Mouse (Mus musculus) retina, embryonic 14.5 days (tissue): Measurements from ENCODE around the gene Ociad2.

Experiments used
- DNase-seq: peaks from one replicate; pipeline ENCODE4 v3.0.0-alpha.2; 2015; ENCODE audit warnings: low spot score

Ociad2 gene

DNA sequence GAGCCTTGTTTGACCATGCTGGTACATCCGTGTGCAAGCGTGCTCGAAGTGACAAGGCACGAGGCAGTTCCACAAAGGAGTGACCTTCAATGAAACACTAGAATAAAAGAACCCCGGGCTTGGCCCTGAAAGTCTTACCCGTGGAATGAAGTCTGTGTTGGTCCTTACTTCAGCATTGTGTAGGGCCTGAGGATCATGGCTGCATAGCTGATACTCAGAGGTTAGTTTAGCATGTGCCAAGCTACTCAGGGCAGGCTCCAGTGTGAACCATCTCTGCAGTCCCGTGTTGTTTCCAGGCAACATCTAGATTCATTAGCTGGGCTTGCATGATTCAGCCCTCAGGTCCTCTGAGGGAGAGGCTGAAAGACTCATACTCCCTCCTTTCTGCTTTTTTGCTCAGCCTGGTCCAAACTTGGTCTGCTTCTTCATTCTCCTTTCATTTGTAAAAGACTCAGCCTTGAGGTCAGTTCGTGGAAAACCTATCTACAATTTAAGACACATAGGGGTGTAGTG is at the start of gene Ociad2:
Ociad2 (minus strand) TSS at position 306 of the 513 bp plus-strand sequence.
- no peak for DNase-seq

- DNase-seq, result peak; percentile 68
Observed at GRCm38 (mm10) chr5:73383647-73383970, 42.8 kb upstream of the Ociad2 start.

- peak; percentile 84 for DNase-seq
Observed at GRCm38 (mm10) chr5:73382737-73383646, 42.2 kb upstream of the Ociad2 start.

DNA sequence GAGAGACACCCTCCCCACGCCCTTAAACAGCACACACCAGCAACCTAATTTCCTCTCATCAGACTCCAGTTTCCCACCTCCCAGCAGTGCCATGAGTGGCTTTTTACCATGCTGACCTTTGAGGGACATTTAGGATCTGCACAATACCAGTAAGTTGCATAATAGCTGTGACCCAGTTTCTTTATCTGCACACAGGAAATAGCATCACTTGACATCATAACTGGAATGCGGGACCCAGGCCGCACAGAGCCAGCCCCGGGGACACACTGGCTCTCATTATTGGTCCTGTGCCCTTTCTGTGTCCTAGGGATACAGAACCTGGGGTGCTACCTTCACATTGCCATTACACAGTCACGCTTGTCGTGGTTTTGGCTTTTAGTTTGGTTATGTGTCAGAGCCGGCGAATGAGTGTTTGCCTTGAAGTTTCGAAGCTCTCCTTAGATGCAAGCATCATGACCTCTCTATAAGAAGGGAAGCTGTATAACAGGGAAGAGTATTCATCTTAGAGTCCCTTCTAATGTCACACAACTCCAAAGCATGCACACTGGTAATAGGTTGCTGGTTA is 41.2 kb upstream of the Ociad2 start:
- peak; percentile 9 for DNase-seq

DNA sequence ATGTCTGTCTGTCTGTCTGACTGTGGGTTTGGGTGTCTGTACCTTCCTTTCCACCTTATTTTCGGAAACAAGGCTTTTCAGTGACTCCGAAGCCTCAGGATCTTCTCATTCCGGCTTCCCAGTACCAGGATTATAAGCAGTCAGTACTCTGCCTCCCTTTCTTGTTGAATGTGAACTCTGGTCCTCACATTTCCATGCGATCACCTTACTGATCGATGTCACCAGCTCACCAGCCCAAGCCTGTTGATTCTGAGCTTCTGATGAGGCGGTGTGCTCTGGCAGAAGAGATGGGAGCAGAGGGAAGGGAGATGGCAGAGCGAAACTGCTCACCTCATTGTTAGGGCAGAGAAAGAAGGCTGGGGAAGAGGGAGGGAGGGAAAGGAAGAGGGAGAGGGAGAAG is 40.7 kb upstream of the Ociad2 start:
- no peak for DNase-seq

DNA sequence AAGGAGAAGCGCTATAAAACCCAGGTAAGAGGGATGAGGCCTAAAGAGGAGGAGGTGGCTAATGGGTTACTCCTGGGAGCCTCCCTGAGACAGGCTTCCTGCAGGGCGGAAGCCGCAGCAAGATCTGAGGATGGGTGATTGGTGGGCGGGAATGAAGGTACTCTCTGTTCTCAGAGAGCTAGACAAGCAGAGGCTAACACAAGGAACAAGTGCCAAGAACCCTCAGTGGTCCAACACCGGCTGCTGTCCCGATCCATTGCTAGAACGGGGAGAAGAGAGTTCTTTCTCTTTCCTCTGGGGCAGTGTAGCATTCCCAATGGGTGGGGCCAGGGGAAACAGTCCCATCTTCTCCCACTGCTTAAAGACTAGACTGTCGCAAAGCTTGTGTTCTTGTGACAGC is 40.0 kb upstream of the Ociad2 start:
- no peak for DNase-seq

GRCm38 (mm10) chr5:73379908-73380307 is 39.1 kb upstream of the Ociad2 start:
- peak; percentile 89 for DNase-seq

DNA sequence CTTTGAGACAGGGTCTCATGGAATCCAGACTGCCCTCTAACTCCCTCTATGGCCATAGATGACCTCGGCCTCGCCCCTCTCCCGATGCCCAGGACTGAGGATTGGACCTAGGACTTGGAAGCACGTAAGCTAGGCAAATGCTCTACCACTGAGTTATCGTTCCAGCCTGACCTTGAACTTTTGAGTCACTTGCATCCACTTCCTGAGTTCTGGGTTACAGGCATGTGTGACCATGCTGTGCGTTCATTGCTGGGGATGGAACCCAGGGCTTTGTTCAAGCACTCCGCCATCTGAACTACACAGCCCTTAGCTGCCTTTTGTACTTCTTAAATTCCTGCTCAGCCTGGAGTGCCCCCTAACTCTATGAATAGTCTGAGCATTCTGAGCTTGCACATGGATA is 35.7 kb upstream of the Ociad2 start:
- no peak for DNase-seq

- peak; percentile 5 for DNase-seq
Observed at GRCm38 (mm10) chr5:73376041-73376440, 35.2 kb upstream of the Ociad2 start.

DNA sequence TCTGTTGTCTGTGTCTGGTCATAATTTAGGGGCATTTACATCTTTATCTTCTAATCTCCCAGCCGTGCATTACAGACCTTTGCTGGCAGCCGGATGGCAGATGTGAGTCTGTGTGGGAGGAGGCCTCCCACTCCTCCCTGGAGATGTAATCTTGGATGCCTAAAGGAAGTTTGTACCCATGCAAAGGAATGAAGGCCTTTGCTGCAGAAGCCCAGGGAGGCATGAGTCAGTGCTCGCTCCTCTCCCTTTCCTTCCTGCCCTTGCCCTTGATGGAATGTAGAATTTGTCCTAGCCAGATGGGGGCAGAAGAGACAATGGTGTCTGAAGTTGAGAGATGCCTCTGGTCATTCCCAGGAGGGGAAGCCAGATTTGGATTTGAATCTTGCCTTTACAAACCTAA is 32.4 kb upstream of the Ociad2 start:
- DNase-seq, result no peak

DNA sequence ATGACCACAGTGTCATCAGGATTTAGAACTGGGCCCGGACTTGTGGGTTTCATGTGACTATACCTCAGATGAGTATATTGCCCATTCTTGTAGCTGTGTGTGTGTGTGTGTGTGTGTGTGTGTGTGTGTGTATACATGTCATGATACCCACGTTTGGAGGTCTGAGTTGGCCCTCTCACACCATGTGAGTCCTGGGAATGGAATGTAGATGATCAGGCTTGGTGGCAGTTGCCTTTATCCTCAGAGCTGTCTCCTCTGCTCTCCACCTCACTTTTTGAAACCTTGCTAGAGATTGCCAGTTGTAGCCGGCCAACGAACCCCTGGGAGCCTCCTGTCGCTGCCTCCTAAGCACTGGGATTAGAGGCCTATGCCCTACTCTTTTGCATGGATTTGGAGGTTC is 31.8 kb upstream of the Ociad2 start:
- no peak for DNase-seq

DNA sequence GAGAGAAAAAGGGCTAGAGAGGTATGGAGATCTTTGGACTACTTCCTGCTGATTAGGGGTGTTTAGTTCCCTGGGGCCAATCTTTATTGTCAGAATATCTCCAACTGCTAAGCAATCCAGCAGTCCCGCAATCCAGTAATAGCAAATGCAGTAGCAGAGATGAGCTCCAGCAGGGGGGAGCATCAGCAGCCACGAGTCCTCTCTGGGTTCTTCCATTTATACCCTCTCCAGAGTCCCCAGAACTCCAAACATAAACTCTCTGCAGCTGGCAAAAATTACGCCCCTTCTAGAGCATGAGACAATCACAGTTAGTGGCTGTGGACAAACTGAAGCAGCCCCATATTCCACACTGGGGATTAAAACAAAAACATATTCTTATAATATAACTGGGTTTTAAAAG is 28.9 kb upstream of the Ociad2 start:
- DNase-seq, result no peak

DNA sequence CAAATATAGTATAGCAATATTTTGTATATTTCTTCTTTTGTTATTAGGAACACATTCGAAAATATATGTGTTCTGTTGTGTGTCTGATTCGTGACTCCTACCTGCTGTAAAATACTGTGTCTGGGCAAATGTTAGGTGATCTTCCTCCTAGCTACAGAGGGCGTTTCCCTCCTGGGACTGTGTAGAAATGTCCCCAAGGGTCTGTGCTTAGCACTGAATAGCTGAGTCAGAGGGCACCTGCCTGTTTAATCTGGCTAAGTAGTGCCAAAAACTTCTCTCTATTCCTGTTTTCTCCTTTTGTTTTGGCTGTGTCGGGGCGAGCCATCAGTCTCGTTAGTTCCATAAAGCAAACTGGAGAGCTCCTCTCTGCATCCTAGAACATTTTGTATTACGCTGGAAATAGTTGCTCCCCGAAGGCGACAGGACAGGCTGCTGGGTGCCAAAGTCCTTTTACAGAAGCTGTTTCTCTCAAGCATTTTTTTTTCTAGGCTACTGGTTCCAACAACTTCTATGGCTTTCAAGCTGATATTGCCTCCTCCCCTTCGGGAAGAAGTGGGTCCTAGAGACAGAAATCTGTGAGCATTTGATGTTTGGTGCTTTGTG is 28.1 kb upstream of the Ociad2 start:
- DNase-seq, result no peak

- DNase-seq, result no peak
Observed at GRCm38 (mm10) chr5:73367906-73368305, 27.1 kb upstream of the Ociad2 start.

- DNase-seq, result no peak
Observed at GRCm38 (mm10) chr5:73364107-73364864, 23.5 kb upstream of the Ociad2 start.

- DNase-seq, result no peak
Observed at GRCm38 (mm10) chr5:73362791-73363190, 22.0 kb upstream of the Ociad2 start.

DNA sequence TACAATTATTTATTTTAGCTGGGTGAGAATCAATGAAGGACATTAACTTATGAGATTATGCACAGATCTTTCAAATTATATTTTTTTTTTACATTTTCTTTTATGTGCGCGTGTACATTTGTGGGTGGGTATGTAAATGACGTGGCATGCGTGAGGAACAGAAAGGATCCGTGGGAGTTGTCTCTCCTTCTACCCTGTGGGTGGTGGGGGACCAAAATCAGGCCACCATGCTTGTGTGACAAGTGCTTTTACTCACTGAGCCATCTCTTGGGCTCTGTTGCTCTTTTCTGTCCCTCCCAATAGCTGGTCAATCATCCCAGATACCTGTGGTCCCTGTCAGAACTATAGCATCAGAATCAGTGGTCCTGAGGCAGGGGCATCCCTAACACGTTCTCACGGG is 21.5 kb upstream of the Ociad2 start:
- DNase-seq, result no peak

- no peak for DNase-seq
Observed at GRCm38 (mm10) chr5:73360240-73360639, 19.4 kb upstream of the Ociad2 start.

- no peak for DNase-seq
Observed at GRCm38 (mm10) chr5:73359752-73360141, 18.9 kb upstream of the Ociad2 start.

DNA sequence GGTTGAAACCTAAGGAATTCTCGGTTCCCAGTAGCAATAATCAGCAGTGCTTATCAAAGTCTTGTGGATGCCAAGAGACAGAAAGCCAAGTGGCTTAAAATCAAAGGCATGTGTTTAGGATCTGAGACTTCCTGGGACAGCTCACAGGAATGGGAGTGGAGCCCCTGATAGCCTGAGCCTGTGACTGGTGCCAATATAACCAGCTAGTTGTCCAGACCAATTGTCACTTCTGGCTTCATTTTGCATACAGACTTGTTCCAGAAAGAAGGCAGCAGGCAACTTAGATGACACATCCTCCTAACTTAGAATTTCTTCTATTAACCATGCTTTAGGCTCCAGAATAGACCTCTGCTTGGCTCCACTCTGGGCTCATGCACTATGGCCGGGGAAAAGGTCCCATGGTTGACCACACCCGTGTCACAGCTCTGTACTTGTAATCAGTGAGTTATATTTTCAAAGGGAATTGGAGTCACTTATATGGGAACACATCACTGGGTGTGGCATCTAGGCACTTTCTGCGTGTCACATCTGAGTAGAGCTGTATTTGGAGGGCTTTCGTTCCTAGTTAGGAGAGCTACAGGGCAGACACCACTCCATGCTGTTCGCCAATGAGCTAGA is 18.4 kb upstream of the Ociad2 start:
- DNase-seq, result no peak

DNA sequence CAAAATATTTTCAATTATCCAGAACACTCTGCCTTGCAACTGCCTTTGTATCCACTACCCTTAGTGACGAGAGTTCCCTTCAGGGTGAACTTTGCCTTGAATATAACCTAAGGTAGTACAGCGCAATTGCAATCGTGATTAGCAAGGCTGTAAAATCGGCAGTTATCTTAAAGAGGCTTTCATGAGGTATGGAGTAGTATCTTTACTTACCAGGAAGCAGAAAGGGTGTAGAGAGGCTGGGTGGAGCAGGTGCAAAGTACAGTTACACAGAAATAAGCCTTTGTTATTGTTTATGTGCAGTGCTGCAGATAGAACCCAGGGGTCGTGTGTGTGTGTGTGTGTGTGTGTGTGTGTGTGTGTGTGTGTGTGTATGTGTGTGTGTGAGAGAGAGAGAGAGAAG is 14.6 kb upstream of the Ociad2 start:
- no peak for DNase-seq

DNA sequence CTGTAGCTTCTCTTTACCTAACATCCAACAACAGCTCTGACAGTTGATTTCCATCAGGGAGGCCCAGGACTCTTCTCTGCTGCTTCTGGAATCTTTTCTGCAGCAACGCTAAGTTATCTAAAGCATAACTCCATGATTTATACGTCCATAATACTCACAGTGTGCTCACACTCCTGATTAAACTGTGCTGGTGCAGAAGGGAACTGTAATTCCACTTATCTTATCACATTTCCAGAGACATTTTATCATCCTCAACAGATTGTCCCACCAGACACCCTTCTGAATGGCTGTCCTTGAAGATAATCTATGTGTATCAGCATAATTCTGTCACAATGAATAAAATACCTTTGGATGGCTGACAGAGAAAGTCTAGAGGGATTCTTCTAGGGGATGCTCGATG is 13.2 kb upstream of the Ociad2 start:
- DNase-seq, result no peak
